Mouse (Mus musculus) midbrain, embryonic 13.5 days (tissue): ENCODE results near the gene Zbtb16. TPM values are rescaled to one million over a fixed set of nuclear protein-coding genes. Genes with fewer than 3 reads are reported as not detected.
A peak's percentile ranks its signal among the peaks of the same experiment; 100 is the strongest.

Experiments
- ATAC-seq: fragments of 200-750 bp; cut with Nextera tagmentation; 2 replicates; pipeline ENCODE4 v1.8.0; 2017; ENCODE audit warnings: mild to moderate bottlenecking, moderate TSS enrichment, moderate library complexity
- H3K27ac ChIP-seq: fragments of 300-500 bp; sonication (generic); 2 replicates; pipeline ENCODE4 v1.5.1; 2015; ENCODE audit warnings: inconsistent platforms, mild to moderate bottlenecking, moderate library complexity
- H3K27me3 ChIP-seq: fragments of 300-500 bp; sonication (generic); 2 replicates; pipeline ENCODE4 v1.6.1; 2015; ENCODE audit warnings: mild to moderate bottlenecking, inconsistent platforms
- H3K36me3 ChIP-seq: fragments of 300-500 bp; sonication (generic); 2 replicates; pipeline ENCODE4 v1.6.1; 2015; ENCODE audit warnings: mild to moderate bottlenecking, inconsistent platforms
- H3K4me1 ChIP-seq: fragments of 300-500 bp; sonication (generic); replicated peaks from 2 replicates; pipeline ENCODE4 v1.6.1; 2015; ENCODE audit warnings: inconsistent platforms
- H3K4me2 ChIP-seq: fragments of 300-500 bp; sonication (generic); replicated peaks from 2 replicates; pipeline ENCODE4 v1.6.1; 2015; ENCODE audit warnings: moderate library complexity, mild to moderate bottlenecking, inconsistent platforms
- H3K4me3 ChIP-seq: fragments of 300-500 bp; sonication (generic); replicated peaks from 2 replicates; pipeline ENCODE4 v1.5.1; 2015; ENCODE audit warnings: mild to moderate bottlenecking, inconsistent platforms
- H3K9ac ChIP-seq: fragments of 300-500 bp; sonication (generic); replicated peaks from 2 replicates; pipeline ENCODE4 v1.6.1; 2015; ENCODE audit warnings: mild to moderate bottlenecking, inconsistent platforms
- H3K9me3 ChIP-seq: fragments of 300-500 bp; sonication (generic); 2 replicates; pipeline ENCODE4 v1.6.1; 2016; ENCODE audit warnings: mild to moderate bottlenecking, inconsistent platforms
- WGBS: fragments of 180-500 bp; shearing (Covaris S2); methylation state at CpG from one replicate; pipeline ENCODE4 v1.1.7; 2015; 5-methylcytosine and 5-hydroxymethylcytosine counted together
- polyA plus RNA-seq: library from polyadenylated mRNA; unstranded; fragments of >200 nt; fragmentation: Nextera tagmentation; extraction: Ambion mirVana; gene quantifications from 2 replicates; pipeline ENCODE4 v1.2.1, GENCODE M21; 2015

Gene Zbtb16
- polyA plus RNA-seq, 1 experiment from 2014 or later: 6.8 TPM

DNA sequence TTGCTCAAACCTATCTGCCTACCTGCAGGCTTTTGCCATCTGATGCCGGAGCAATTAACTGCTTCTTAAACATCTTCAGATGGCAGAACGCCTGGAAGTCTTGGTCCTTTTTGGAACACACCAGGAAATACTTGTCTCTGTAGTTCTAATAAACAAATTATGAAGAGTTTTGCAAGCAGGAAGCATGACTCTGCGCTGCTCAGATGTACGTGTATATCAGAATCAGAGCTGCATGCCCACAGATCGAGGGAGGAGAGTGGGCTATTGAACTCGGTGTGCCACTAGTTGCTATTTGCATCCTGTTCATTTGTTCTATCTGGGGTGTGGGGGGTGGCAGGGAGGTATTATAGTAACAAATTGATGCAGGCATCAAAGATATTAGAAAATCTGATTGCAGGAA lies 202.9 kb downstream of the Zbtb16 start:
- 0 out of 2 replicates have a peak, but pooled peaks cover under 1% of the 10 kb centered on the region for H3K4me1 ChIP-seq
- 86% methylated on average over 6 of the region's 6 CpGs for WGBS
- H3K27ac ChIP-seq: no peak overlapping the region

GRCm38 (mm10) chr9:48619268-48619667 lies 216.8 kb downstream of the Zbtb16 start:
- Histone ChIP-seq H3K9ac (no peak overlapping the region), H3K36me3 (no peaks in the 10 kb centered on the region), H3K27me3 (peaks cover 3% of the 10 kb centered on the region; the same call in 1 of the 2 replicates), H3K4me3 (no peak overlapping the region), H3K9me3 (no peaks in the 10 kb centered on the region), H3K4me1 (peaks cover 11% of the 10 kb centered on the region), H3K4me2 (no peak overlapping the region), H3K27ac (no peak overlapping the region)
- WGBS: 65% methylated on average over 1 of the region's 1 CpGs
- no peak for ATAC-seq

More for the DNA sequence above, 202.9 kb downstream of the Zbtb16 start:
- H3K4me2 ChIP-seq: no peak overlapping the region
- ATAC-seq: no peak
- H3K9ac ChIP-seq: no peak overlapping the region
- no peaks in the 10 kb centered on the region for H3K36me3 ChIP-seq
- H3K4me3 ChIP-seq: no peak overlapping the region
- 0 out of 2 replicates have a peak, but pooled peaks cover 3% of the 10 kb centered on the region for H3K9me3 ChIP-seq
- peaks cover 5% of the 10 kb centered on the region; the same call in 1 of the 2 replicates for H3K27me3 ChIP-seq

GRCm38 (mm10) chr9:48618589-48618988 lies 217.4 kb downstream of the Zbtb16 start:
- H3K9me3 ChIP-seq: no peaks in the 10 kb centered on the region
- H3K4me2 ChIP-seq: peak overlapping the region; percentile 36
- ATAC-seq: peak; percentile 60
- H3K27me3 ChIP-seq: peaks cover 3% of the 10 kb centered on the region; the same call in 1 of the 2 replicates
- no peak overlapping the region for H3K27ac ChIP-seq
- 19% methylated on average over 6 of the region's 6 CpGs for WGBS
- H3K9ac ChIP-seq: no peak overlapping the region
- no peaks in the 10 kb centered on the region for H3K36me3 ChIP-seq
- H3K4me3 ChIP-seq: no peak overlapping the region
- peaks cover 11% of the 10 kb centered on the region for H3K4me1 ChIP-seq

DNA sequence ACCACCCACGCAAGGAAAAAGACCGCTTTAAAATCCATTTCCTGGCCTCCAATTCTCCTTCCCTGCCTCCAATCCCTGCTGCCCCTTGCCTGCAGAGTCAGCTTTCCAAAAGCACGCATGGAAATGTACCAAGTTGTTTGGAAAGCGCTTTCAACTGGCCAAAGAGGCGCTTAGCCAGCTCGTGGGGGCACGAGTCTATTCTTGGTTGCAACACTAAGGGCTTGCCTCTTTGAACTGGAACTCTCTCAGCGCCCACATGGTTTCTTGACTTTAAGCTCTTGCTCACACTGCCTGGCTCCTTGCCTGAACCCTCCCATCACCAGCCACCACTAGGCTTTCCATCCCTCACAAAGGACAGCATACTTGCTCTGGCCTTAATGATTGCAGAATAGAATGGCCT lies 217.9 kb downstream of the Zbtb16 start:
- H3K9me3 ChIP-seq: no peaks in the 10 kb centered on the region
- H3K4me1 ChIP-seq: peaks cover 11% of the 10 kb centered on the region
- H3K4me3 ChIP-seq: no peak overlapping the region
- H3K27me3 ChIP-seq: peaks cover 3% of the 10 kb centered on the region; the same call in 1 of the 2 replicates
- no peak overlapping the region for H3K27ac ChIP-seq
- no peaks in the 10 kb centered on the region for H3K36me3 ChIP-seq
- no peak overlapping the region for H3K9ac ChIP-seq
- no peak for ATAC-seq
- 85% methylated on average over 8 of the region's 8 CpGs for WGBS
- no peak overlapping the region for H3K4me2 ChIP-seq

DNA sequence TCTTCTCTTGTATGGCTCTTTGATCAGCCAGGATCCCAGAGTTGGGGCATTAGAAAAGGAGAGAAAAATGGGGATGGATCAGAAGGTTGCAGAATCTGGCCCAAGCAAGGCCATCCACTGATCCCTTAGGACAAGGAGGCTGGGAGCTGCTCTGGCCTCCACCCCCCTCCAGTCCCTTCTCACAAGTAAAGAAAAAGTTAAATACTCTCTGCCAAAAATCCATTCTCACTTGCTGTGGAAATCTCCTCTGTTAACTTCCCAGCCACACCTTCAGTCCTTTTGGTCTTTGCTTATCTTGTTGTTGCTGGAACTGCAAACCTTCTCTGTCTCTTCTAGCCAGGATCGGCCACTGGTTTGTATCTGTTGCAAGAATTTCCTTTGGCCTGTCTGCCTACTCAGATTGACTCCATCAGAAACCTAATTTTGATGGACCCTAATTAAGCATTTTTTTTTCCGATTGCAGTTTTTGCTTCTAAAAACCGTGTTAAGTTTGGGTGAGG lies 218.5 kb downstream of the Zbtb16 start:
- H3K9ac ChIP-seq: no peak overlapping the region
- H3K4me3 ChIP-seq: no peak overlapping the region
- peaks cover 11% of the 10 kb centered on the region for H3K4me1 ChIP-seq
- H3K27ac ChIP-seq: no peak overlapping the region
- H3K4me2 ChIP-seq: no peak overlapping the region
- 92% methylated on average over 3 of the region's 3 CpGs for WGBS
- no peak for ATAC-seq
- H3K9me3 ChIP-seq: no peaks in the 10 kb centered on the region
- no peaks in the 10 kb centered on the region for H3K36me3 ChIP-seq
- H3K27me3 ChIP-seq: peaks cover 3% of the 10 kb centered on the region; the same call in 1 of the 2 replicates

DNA sequence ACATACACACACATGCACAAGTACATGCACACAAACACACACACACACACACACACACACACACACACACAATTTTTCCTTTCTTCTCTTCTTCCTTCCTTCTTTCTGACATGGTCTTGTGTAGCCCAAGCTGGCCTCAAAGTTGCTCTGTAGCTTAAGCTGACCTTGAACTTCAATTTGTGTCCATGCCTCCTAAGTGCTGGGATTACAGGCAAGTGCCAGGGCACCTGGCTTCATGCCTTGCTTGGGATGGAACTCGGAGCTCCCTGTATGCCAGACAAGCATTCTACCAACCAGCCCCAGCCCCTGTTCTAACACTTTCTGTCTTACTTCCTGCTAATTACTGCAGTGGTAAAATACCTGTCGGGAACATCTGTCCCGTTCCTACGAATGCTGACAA lies 222.8 kb downstream of the Zbtb16 start:
- Histone ChIP-seq H3K4me3 (no peak overlapping the region), H3K9me3 (no peaks in the 10 kb centered on the region), H3K9ac (no peak overlapping the region), H3K4me2 (no peak overlapping the region), H3K27ac (no peak overlapping the region), H3K4me1 (no peaks in the 10 kb centered on the region), H3K27me3 (no peaks in the 10 kb centered on the region), H3K36me3 (no peaks in the 10 kb centered on the region)
- 89% methylated on average over 4 of the region's 4 CpGs for WGBS
- no peak for ATAC-seq

- ATAC-seq: no peak
Measured at GRCm38 (mm10) chr9:48612542-48612941, 223.5 kb downstream of the Zbtb16 start.

DNA sequence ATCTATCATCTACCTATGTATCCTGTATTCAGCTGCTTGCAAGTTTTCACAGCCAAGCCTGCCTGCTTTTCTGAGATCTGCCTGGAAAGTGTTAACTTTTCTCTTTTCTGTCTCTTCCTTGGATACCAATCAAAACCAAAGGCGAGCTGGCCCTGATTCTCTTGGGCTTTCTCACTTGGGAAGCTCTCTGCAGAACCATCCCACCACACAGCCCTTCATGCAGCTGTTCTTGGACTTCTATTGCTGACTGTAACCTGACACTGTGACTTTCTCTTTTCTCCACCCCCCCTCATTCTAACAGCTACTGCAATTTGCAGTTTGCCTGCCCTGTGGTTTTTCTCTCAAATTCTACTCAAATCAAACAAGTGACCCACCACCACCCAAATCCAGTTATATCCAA lies 225.0 kb downstream of the Zbtb16 start:
- Histone ChIP-seq H3K9ac (no peak overlapping the region), H3K9me3 (no peaks in the 10 kb centered on the region), H3K4me2 (no peak overlapping the region), H3K27me3 (no peaks in the 10 kb centered on the region), H3K27ac (no peak overlapping the region), H3K4me1 (0 out of 2 replicates have a peak, but pooled peaks cover 4% of the 10 kb centered on the region), H3K36me3 (no peaks in the 10 kb centered on the region), H3K4me3 (no peak overlapping the region)
- ATAC-seq: no peak
- WGBS: 38% methylated on average over 1 of the region's 1 CpGs

More at GRCm38 (mm10) chr9:48612542-48612941, 223.5 kb downstream of the Zbtb16 start:
- no peak overlapping the region for H3K4me2 ChIP-seq
- WGBS: 84% methylated on average over 5 of the region's 5 CpGs
- H3K27ac ChIP-seq: no peak overlapping the region
- H3K9ac ChIP-seq: no peak overlapping the region
- H3K4me1 ChIP-seq: 0 out of 2 replicates have a peak, but pooled peaks cover 1% of the 10 kb centered on the region
- H3K4me3 ChIP-seq: no peak overlapping the region
- H3K9me3 ChIP-seq: no peaks in the 10 kb centered on the region
- no peaks in the 10 kb centered on the region for H3K27me3 ChIP-seq
- no peaks in the 10 kb centered on the region for H3K36me3 ChIP-seq

- ATAC-seq: no peak
- H3K4me2 ChIP-seq: no peak overlapping the region
- 0 out of 2 replicates have a peak, but pooled peaks cover 4% of the 10 kb centered on the region for H3K4me1 ChIP-seq
- no peaks in the 10 kb centered on the region for H3K36me3 ChIP-seq
- no peak overlapping the region for H3K4me3 ChIP-seq
- WGBS: 81% methylated on average over 4 of the region's 4 CpGs
- H3K27ac ChIP-seq: no peak overlapping the region
- H3K27me3 ChIP-seq: no peaks in the 10 kb centered on the region
- H3K9me3 ChIP-seq: no peaks in the 10 kb centered on the region
- H3K9ac ChIP-seq: no peak overlapping the region
Measured at GRCm38 (mm10) chr9:48609734-48610133, 226.3 kb downstream of the Zbtb16 start.

DNA sequence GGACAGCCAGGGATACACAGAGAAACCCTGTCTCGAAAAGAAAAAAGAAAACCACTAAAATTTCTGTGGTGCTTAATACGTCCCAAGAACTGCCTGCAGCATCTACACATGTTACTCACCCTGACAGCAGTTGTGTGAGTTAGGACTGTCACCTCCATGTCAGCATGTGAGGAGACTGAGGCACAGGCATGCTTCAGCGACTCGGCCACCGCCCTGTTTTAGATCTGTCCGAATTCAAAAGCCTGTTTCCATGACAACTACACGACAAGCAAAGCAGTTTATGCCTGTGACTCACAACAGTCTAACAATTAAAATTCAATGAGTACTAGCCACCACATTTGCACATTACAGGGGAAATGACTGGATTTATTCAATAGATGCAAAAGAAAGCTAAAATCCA lies 228.6 kb downstream of the Zbtb16 start:
- H3K4me2 ChIP-seq: no peak overlapping the region
- no peaks in the 10 kb centered on the region for H3K27me3 ChIP-seq
- 24% methylated on average over 7 of the region's 7 CpGs for WGBS
- H3K27ac ChIP-seq: no peak overlapping the region
- no peaks in the 10 kb centered on the region for H3K36me3 ChIP-seq
- no peaks in the 10 kb centered on the region for H3K9me3 ChIP-seq
- H3K4me1 ChIP-seq: 0 out of 2 replicates have a peak, but pooled peaks cover 4% of the 10 kb centered on the region
- no peak for ATAC-seq
- no peak overlapping the region for H3K4me3 ChIP-seq
- no peak overlapping the region for H3K9ac ChIP-seq

DNA sequence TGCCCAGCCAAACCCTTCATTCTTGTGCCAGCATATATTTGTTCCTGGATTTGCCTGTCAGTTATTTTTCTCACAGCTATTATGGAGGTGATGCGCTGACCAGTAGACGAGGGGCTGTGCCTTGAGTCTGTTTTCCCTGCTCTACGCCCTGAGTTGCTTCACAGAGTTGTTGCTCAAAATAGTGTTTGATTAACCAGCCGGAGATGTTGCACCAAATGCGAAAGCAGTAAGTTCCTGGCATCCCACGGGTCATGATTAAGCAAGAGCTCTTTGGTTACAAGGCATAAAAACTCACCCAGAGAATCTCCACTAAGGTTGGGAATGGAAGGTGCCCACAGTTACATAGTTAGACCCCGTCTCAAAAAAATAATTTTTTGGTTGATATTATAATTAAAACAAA lies 229.9 kb downstream of the Zbtb16 start:
- no peak overlapping the region for H3K27ac ChIP-seq
- ATAC-seq: no peak
- 91% methylated on average over 7 of the region's 7 CpGs for WGBS

GRCm38 (mm10) chr9:48605697-48606096 lies 230.3 kb downstream of the Zbtb16 start:
- Histone ChIP-seq H3K9ac (no peak overlapping the region), H3K4me1 (0 out of 2 replicates have a peak, but pooled peaks cover 4% of the 10 kb centered on the region), H3K4me3 (no peak overlapping the region), H3K27ac (no peak overlapping the region), H3K27me3 (no peaks in the 10 kb centered on the region), H3K4me2 (no peak overlapping the region), H3K36me3 (no peaks in the 10 kb centered on the region), H3K9me3 (no peaks in the 10 kb centered on the region)
- no peak for ATAC-seq
- WGBS: 96% methylated on average over 5 of the region's 5 CpGs

More for the DNA sequence above, 229.9 kb downstream of the Zbtb16 start:
- Histone ChIP-seq H3K36me3 (no peaks in the 10 kb centered on the region), H3K9ac (no peak overlapping the region), H3K9me3 (no peaks in the 10 kb centered on the region), H3K27me3 (no peaks in the 10 kb centered on the region), H3K4me3 (no peak overlapping the region), H3K4me2 (no peak overlapping the region), H3K4me1 (0 out of 2 replicates have a peak, but pooled peaks cover 4% of the 10 kb centered on the region)
